Mouse (Mus musculus) kidney, embryonic 14.5 days (tissue): Measurements from ENCODE around the gene Tspan4. TPM values are rescaled to one million over a fixed set of nuclear protein-coding genes. Genes with fewer than 3 reads are reported as not detected.

Experiments used
- ATAC-seq: fragments of 200-750 bp; cut with Nextera tagmentation; 2 replicates; pipeline ENCODE4 v1.8.0; 2017; ENCODE audit warnings: moderate number of reproducible peaks, mild to moderate bottlenecking, moderate TSS enrichment, moderate library complexity; ENCODE audit not compliant: low FRiP score, low TSS enrichment
- H3K27ac ChIP-seq: fragments of 300-500 bp; sonication (generic); 2 replicates; pipeline ENCODE4 v1.5.1; 2014; ENCODE audit warnings: low read depth, mild to moderate bottlenecking, low read length, moderate library complexity, mixed read lengths
- H3K27me3 ChIP-seq: fragments of 300-500 bp; sonication (generic); 2 replicates; pipeline ENCODE4 v1.6.1; 2014; ENCODE audit warnings: mild to moderate bottlenecking, low read length; ENCODE audit not compliant: control insufficient read depth, insufficient read depth
- H3K36me3 ChIP-seq: fragments of 300-500 bp; sonication (generic); 2 replicates; pipeline ENCODE4 v1.6.1; 2014; ENCODE audit warnings: low read length, mixed read lengths; ENCODE audit not compliant: control insufficient read depth, insufficient read depth
- H3K4me1 ChIP-seq: fragments of 300-500 bp; sonication (generic); 2 replicates; pipeline ENCODE4 v1.6.1; 2014; ENCODE audit warnings: low read length, mixed read lengths; ENCODE audit not compliant: control insufficient read depth, insufficient read depth
- H3K4me2 ChIP-seq: fragments of 300-500 bp; sonication (generic); replicated peaks from 2 replicates; pipeline ENCODE4 v1.6.1; 2014; ENCODE audit warnings: low read depth, mild to moderate bottlenecking, low read length
- H3K4me3 ChIP-seq: fragments of 300-500 bp; sonication (generic); 2 replicates; pipeline ENCODE4 v1.5.1; 2014; ENCODE audit warnings: mild to moderate bottlenecking, low read length
- H3K9ac ChIP-seq: fragments of 300-500 bp; sonication (generic); 2 replicates; pipeline ENCODE4 v1.6.1; 2014; ENCODE audit warnings: low read depth, mild to moderate bottlenecking, low read length, moderate library complexity
- H3K9me3 ChIP-seq: fragments of 300-500 bp; sonication (generic); 2 replicates; pipeline ENCODE4 v1.6.1; 2016; ENCODE audit warnings: low read length; ENCODE audit not compliant: control insufficient read depth
- WGBS: fragments of 180-500 bp; shearing (Covaris S2); extraction: QIAGEN DNeasy Blood & Tissue Kit; methylation state at CpG from one replicate; pipeline ENCODE4 v1.1.7; 2014; 5-methylcytosine and 5-hydroxymethylcytosine counted together
- polyA plus RNA-seq: library from polyadenylated mRNA; unstranded; fragments of >200 nt; fragmentation: Nextera tagmentation; extraction: Ambion mirVana; gene quantifications from 2 replicates; pipeline ENCODE4 v1.2.1, GENCODE M21; 2014

Gene Tspan4
- polyA plus RNA-seq, 1 experiment from 2014 or later: 90.2 TPM

- Histone ChIP-seq H3K9me3 (no peaks in the 10 kb centered on the region), H3K4me1 (peaks cover 25% of the 10 kb centered on the region), H3K9ac (peak within 1 kb of the TSS; percentile 75), H3K4me3 (peak within 1 kb of the TSS; percentile 60), H3K27me3 (no peaks in the 10 kb centered on the region), H3K27ac (peak within 1 kb of the TSS; percentile 38; the same call in 1 of the 2 replicates), H3K4me2 (peak within 1 kb of the TSS; percentile 66), H3K36me3 (peaks cover 46% of the 10 kb centered on the region)
- WGBS: 5% methylated on average over 53 of the region's 53 CpGs
- peak; percentile 81 for ATAC-seq
Observed at GRCm38 (mm10) chr7:141437178-141438120, 37.6 kb upstream of the Tspan4 start, which contains the start of gene Slc25a22. Gene Slc25a22 (minus strand): TSS chr7:141437892.

DNA sequence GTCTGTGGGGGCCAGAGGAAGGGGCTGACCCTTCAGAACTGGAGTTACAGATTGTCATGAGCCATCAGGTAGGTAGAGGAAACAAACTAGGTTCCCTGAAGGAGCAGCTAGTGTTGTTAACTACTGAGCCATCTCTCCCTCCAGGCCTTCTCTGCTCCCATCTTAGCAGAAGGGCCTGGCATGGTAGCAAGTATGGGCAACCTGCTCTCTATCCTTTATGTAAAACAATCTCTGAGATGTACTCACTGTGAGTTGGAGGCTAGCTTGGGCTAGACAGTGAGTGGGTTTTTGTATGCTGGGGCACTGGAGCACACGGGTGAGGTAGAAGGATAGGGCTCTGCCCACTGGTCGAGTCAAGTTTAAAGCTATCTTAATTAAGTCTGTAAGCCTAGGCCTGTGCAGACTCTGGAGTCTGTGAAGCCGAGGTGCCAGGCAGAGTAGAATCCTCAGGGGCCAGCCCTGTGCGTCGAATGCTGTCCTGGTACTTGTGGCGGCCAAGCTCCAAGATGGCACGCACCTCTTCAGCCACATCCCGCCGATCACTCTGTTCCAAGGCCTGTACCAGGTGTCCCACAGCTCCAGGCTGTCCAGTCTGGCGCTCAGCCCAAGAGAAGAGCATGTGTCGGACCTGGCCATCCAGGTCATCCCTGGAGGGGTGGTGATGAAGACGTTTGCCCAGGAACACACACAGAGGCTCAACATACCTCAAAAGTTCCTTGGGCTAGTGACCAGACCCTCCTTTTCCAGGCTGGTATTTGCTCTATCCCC is 36.7 kb upstream of the Tspan4 start:
- Histone ChIP-seq H3K9ac (no peak overlapping the region), H3K4me2 (no peak overlapping the region), H3K4me1 (peaks cover 35% of the 10 kb centered on the region), H3K4me3 (no peak overlapping the region), H3K27me3 (no peaks in the 10 kb centered on the region), H3K27ac (no peak overlapping the region), H3K9me3 (no peaks in the 10 kb centered on the region), H3K36me3 (peaks cover 38% of the 10 kb centered on the region)
- no peak for ATAC-seq
- 95% methylated on average over 12 of the region's 12 CpGs for WGBS

DNA sequence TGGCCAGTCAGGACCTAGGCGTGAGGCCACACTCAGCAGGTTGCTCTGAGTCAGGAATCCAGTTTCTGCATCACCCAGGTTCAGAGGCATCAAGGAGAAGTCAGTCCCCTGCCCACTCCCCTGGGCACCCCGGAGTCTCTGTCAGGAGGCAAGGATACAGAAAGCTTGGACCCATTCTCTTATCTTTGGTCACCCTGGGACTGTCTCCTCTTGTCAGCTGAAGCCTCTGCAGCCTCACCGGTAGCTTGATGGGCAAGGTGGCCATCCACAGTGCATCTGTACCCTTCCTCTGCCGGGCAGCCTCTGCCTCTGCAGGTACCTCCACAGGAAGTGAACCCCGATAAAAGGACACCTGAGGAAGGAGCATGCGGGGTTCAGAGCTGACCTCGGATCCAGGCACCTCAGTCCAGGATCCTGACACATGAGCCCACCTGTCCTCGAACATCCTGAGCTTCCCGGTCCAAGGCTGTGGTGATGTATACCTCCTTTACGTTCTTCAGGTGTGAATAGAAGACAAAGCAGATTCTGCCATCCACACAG is 35.8 kb upstream of the Tspan4 start:
- ATAC-seq: no peak
- Histone ChIP-seq H3K4me1 (peaks cover 30% of the 10 kb centered on the region), H3K36me3 (peaks cover 35% of the 10 kb centered on the region), H3K27me3 (no peaks in the 10 kb centered on the region), H3K9ac (no peak overlapping the region), H3K4me3 (no peak overlapping the region), H3K4me2 (no peak overlapping the region), H3K27ac (no peak overlapping the region), H3K9me3 (no peaks in the 10 kb centered on the region)
- WGBS: 93% methylated on average over 10 of the region's 10 CpGs

DNA sequence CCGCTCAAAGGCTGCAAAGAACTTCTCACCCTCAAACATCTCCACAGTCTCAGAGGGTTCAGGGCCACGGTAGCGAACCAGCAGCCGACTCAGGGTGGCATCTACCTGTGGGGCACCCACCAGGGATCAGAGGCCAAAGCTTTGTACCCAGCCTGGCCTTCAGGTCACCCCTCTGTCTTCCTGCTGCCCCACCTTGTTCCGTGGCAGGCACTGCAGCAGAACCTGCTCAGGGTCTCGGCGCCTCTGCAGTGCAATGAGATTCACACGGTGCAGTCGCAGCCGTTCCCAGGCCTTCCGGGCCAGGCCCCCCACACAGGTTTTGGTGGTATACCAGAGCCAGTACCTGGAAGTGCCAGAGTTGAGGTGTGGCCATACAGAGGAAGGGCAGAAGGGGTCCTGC is 35.2 kb upstream of the Tspan4 start:
- Histone ChIP-seq H3K9me3 (no peaks in the 10 kb centered on the region), H3K9ac (no peak overlapping the region), H3K4me2 (no peak overlapping the region), H3K4me3 (no peak overlapping the region), H3K27me3 (no peaks in the 10 kb centered on the region), H3K36me3 (peaks cover 35% of the 10 kb centered on the region), H3K4me1 (peaks cover 24% of the 10 kb centered on the region), H3K27ac (no peak overlapping the region)
- ATAC-seq: no peak
- WGBS: 92% methylated on average over 11 of the region's 11 CpGs

- Histone ChIP-seq H3K9me3 (no peaks in the 10 kb centered on the region), H3K27me3 (no peaks in the 10 kb centered on the region), H3K36me3 (peaks cover 35% of the 10 kb centered on the region), H3K4me1 (peaks cover 18% of the 10 kb centered on the region), H3K4me3 (no peak overlapping the region), H3K9ac (no peak overlapping the region), H3K4me2 (no peak overlapping the region), H3K27ac (no peak overlapping the region)
- no peak for ATAC-seq
- 39% methylated on average over 6 of the region's 6 CpGs for WGBS
Observed at GRCm38 (mm10) chr7:141440613-141441012, 34.4 kb upstream of the Tspan4 start.

DNA sequence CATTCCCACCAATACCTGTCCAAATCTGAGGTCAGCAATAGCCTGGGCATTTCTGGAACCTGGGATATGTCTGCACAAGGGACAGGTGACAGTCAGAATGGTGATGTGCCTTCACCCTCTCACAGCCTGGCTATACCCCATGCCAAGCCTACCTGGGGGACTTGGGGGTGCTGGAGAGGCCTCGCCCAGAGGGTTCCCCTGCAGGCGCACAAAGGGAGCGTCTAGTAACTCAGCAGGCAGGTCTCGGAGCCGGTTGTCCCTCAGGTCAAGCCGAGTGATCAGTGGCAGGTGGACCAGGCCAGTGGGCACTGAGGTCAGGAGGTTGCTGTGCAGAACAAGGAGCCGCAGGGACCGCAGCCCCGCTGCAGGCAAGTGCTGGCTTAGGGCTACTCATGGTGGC is 33.6 kb upstream of the Tspan4 start:
- Histone ChIP-seq H3K4me1 (peaks cover 13% of the 10 kb centered on the region), H3K9ac (no peak overlapping the region), H3K4me2 (no peak overlapping the region), H3K36me3 (peaks cover 35% of the 10 kb centered on the region), H3K9me3 (no peaks in the 10 kb centered on the region), H3K4me3 (no peak overlapping the region), H3K27me3 (no peaks in the 10 kb centered on the region), H3K27ac (no peak overlapping the region)
- ATAC-seq: no peak
- WGBS: 91% methylated on average over 9 of the region's 9 CpGs

DNA sequence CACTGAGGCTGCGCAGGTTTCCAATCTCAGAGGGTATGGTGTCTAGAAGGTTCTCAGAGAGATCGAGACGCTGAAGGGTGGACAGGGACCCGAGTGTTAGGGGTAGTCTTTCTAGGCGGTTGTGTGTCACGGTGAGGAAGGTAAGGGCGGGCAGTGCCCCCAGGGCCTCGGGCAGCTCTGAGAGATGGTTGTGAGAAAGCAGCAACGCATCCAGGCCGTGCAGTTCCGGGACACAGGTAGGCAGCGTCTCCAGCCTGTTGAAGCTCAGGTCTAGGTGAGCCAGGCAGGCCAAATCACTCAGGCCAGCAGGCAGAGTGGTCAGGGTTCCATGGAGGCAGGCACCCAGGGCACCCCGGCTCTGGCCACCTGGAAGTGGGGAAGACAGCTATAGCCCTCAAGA is 32.8 kb upstream of the Tspan4 start:
- Histone ChIP-seq H3K27me3 (no peaks in the 10 kb centered on the region), H3K36me3 (peaks cover 35% of the 10 kb centered on the region), H3K4me2 (peak overlapping the region; percentile 82), H3K4me3 (peak overlapping the region; percentile 46), H3K27ac (no peak overlapping the region), H3K4me1 (peaks cover 16% of the 10 kb centered on the region), H3K9me3 (no peaks in the 10 kb centered on the region), H3K9ac (peak overlapping the region; percentile 70; the same call in 1 of the 2 replicates)
- WGBS: 92% methylated on average over 13 of the region's 13 CpGs
- no peak for ATAC-seq

GRCm38 (mm10) chr7:141443081-141443821 is 31.8 kb upstream of the Tspan4 start:
- Histone ChIP-seq H3K27me3 (no peaks in the 10 kb centered on the region), H3K4me2 (peak overlapping the region; percentile 82), H3K9ac (peak overlapping the region; percentile 70), H3K9me3 (no peaks in the 10 kb centered on the region), H3K27ac (peak overlapping the region; percentile 27; the same call in 1 of the 2 replicates), H3K36me3 (peaks cover 32% of the 10 kb centered on the region), H3K4me3 (peak overlapping the region; percentile 46), H3K4me1 (peaks cover 17% of the 10 kb centered on the region)
- WGBS: 22% methylated on average over 12 of the region's 12 CpGs
- peak; percentile 21; the same call in 1 of the 2 replicates for ATAC-seq
